Mouse (Mus musculus): Measurements from ENCODE around the gene Hydin. TPM values are rescaled to one million over a fixed set of nuclear protein-coding genes. Genes with fewer than 3 reads are reported as not detected.

Gene Hydin
- total RNA-seq, 2 experiments from 2014 or later, result 0.05 to 0.07 TPM

GRCm38 (mm10) chr8:110657661-110658060 is 390.9 kb downstream of the Hydin start:
- DNase-seq, result peak in 1 of 2 experiments; percentile 30
- intact Hi-C loops (cut with DNase I), result no loop called here

Small RNAs within 50 kb of the gene (microRNA-seq; reads per million reads assigned to microRNA genes)
- gene Gm44489 (0 reads per million in 2 experiments), gene Gm47306 (0 reads per million in 2 experiments)

Other genes starting within 250 kb of the Hydin start
- not detected for gene Chst4, start 227.2 kb upstream of the Hydin start, total RNA-seq (2021)
- 1 to 10 TPM; 5.7 to 8.6 TPM for gene Zfp612, start 187.2 kb upstream of the Hydin start, total RNA-seq (2021)
- not detected for gene Gm21964, start 165.8 kb upstream of the Hydin start, total RNA-seq (2021)
- not detected for gene Gm17720, start 164.2 kb upstream of the Hydin start, total RNA-seq (2021)
- gene Calb2, start 98.8 kb upstream of the Hydin start, total RNA-seq (2021), result not detected
- gene Cmtr2, start 51.3 kb upstream of the Hydin start, total RNA-seq (2021), result 1 to 10 TPM; 2.1 to 3.2 TPM

All from gastrocnemius, postnatal 36 days (tissue).